Mouse (Mus musculus) mouse embryonic stem cell (cell line): Measurements from ENCODE around the gene Gm20388.

Experiments used
- in situ Hi-C, 2 experiments: fragments of 300-500 bp; cut with MboI; formaldehyde crosslinking; loops; 1 replicate in 1 of 2; 3 replicates in 1 of 2; pipeline ENCODE4 v1.14.3; 2019 to 2020; ENCODE audit warnings: low sequenced_read_pairs in 2 of 2, low pct_unique_long_range_greater_than_20kb in 1 of 2, mixed read lengths in 1 of 2; ENCODE audit not compliant: unreplicated experiment in 1 of 2

The Gm20388 gene

DNA sequence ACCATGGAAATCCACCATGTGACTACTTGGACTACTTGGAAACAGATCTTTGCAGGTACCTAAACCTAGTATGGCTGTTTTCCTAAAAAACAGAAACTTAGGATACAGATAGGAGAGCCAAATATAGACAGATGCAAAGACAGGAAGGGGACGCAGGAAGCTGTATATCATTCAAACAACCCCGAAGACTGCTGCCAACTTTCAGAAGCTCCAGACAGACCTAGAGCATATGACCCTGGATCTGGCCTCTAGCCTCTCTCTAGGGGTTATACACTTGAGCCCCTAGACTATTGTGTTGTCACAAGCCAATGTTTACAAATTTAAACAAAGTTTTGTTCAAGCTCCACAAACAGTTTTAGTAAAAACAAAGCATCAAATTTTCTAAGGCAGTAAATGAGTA is 3050.8 kb downstream of the Gm20388 start:
- in situ Hi-C loops = no loop called here

DNA sequence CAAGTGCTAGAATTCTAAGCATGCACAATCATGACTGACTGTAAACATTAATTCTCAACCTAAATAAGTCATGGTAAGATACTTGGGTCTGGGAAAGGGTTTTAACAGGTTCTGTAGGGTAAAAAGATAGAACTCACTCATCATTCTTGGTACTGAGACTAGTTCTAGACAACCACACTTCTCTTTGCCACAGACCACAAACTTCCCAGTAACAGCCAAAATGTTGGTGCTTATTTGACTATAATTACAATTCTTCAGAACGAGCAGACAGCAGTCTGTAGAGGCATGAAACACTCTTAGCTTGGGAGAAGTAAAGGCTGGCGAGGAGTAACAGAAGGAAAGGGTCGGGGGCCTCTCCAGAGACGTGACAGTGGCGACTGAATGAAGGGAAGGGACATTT is 3051.4 kb downstream of the Gm20388 start:
- in situ Hi-C loops = no loop called here

GRCm38 (mm10) chr8:122966638-122967037 is 3056.0 kb downstream of the Gm20388 start:
- in situ Hi-C loops = no loop called here

GRCm38 (mm10) chr8:122968145-122968544 is 3057.5 kb downstream of the Gm20388 start:
- in situ Hi-C loops = no loop called here

GRCm38 (mm10) chr8:122969964-122970620 is 3059.5 kb downstream of the Gm20388 start:
- in situ Hi-C loops = no loop called here

GRCm38 (mm10) chr8:122976046-122976445 is 3065.4 kb downstream of the Gm20388 start:
- in situ Hi-C loops = no loop called here

DNA sequence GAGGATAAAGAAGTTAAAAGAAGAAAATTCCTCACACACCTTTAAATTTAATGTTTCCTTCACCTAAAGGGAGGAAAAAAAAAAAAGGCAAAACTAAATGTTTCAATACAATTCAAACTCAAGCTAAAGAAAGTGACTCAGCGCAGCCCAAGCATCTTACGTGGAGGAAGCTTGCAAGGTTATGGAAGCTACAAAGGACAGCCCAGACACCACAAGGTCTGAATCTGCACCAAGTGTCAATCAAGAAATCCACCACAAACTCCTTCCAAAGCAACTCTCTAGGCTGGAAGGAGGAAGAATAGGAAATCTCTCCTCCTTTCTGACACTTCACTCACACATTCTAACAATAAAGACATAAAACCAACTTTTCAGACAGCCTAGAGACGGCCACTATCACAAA is 3068.8 kb downstream of the Gm20388 start:
- in situ Hi-C loops = no loop called here

GRCm38 (mm10) chr8:122979865-122980509 is 3069.3 kb downstream of the Gm20388 start:
- in situ Hi-C loops = no loop called here

- in situ Hi-C loops = no loop called here
Measured at GRCm38 (mm10) chr8:122981646-122982045, 3071.0 kb downstream of the Gm20388 start.

GRCm38 (mm10) chr8:122983178-122983942 is 3072.7 kb downstream of the Gm20388 start:
- in situ Hi-C loops = no loop called here

DNA sequence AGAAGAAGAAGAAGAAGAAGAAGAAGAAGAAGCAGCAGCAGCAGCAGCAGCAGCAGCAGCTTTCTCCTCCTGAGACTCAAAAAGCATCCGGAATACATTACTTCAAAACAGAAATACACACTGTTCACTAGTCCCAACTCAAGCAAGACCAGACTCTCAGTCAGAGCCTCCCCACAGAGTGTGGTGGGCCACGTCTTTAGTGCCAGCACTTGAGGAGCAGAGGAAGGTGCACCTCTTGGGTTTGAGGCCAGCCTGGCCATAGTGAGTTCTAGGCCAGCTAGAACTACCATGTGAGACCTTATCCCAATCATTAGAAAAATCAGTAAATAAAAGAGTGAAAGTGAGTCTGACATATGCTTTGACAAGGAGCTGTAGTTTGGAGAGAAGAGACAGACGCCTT is 3073.5 kb downstream of the Gm20388 start:
- in situ Hi-C loops = no loop called here

DNA sequence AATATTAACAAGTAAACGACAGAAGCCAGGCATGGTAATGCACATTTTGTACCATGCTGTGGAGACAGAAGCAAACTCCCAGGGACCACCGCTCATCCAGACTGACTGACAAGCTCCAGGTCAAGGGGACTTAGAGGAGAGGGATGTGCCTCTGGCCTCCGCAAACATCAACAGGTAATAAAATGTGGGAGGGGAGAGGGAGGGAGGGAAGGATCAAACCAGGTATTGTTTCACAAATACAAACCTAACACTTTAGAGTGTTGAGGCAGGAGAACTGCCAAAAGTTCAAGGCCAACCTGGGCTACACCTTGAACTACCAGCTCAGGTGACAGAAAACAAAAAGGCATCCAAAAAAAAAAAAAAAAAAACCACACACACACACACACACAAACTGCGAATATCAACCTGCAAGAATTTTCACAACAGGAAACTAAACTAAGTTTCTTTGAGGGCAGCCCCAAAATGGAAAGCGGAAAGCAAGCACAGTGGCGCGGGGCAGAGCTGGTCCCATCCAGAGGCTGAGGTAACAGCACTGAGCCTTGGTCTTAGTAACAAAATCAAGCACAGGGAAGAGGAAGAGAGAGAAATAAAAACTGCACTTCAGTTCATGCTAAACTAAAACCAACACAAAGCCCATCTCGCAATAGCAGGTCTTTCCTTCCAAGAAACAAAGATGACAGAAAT is 3076.0 kb downstream of the Gm20388 start:
- in situ Hi-C loops = no loop called here

DNA sequence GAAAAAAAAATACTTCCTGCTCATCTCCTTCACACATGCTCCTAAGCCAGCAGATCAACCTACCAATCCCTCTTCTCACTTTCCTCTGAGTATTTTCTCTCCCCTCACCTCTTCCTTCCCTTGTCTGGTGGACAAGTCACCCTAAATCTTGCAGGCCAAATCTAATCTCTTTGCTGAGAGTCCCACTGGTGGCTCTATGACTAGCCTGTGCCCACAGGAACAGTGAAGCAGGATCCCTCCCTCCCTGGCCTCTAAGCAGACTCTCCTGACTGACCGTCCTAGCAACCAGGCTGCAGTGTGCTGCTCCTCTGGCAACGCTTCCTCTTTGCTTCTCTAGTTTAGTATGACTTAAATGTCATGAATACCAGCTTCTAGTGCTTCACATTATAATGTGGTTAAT is 3076.6 kb downstream of the Gm20388 start:
- in situ Hi-C loops = no loop called here

DNA sequence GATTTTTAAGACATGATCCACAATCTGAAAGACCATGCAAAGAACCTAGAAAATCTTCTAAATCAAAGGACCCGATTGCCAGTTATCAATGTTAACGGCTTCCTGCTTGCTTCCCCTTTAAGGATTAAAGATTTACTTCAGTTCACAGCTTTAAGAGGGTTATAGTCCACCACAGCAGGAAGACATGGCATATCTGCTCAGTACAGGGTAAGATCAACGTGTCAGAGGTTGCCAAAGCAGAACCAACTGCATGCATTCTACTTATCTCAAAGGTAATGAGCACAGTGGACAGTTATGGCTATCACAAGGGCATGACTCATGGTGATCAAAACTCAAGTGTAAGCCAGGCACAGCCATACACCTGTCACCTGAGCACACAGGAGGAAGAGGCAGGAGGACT is 3078.3 kb downstream of the Gm20388 start:
- in situ Hi-C loops = no loop called here

DNA sequence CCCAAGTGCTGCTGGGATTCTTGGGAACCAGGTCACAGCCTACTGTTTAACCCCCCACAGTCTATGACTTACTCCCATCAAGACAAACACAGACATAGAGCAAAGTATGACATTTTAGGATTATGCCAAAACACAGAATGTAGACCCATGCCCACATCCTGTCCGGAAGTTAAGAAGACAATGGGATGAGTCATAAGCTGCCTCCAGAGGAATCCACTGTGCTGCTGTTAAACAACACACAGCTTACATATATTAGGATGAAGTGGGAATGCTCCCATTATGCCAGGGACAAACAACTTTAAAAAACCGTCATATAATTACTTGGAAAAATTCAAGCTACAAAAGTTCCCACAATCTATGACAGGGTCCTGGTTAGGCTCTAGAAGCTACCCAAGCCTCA is 3079.3 kb downstream of the Gm20388 start:
- in situ Hi-C loops = no loop called here

DNA sequence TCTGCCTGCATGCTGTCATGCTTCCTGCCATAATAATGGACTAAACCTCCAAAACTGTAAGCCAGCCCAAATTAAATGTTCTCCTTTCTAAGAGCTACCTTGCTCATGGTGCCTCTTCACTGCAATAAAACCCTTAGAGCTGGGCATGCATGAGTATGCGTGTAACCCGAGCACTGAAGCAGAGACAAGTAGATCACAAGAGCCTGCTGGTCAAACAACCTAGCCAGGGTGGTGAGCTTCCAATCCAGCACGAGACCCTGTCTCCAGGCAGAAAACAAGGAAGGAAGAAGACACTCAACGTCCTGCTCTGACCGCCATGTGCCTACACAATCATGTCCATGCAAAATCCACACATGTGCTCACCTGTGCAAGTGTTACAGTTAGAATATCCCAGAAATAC is 3080.7 kb downstream of the Gm20388 start:
- in situ Hi-C loops = no loop called here

DNA sequence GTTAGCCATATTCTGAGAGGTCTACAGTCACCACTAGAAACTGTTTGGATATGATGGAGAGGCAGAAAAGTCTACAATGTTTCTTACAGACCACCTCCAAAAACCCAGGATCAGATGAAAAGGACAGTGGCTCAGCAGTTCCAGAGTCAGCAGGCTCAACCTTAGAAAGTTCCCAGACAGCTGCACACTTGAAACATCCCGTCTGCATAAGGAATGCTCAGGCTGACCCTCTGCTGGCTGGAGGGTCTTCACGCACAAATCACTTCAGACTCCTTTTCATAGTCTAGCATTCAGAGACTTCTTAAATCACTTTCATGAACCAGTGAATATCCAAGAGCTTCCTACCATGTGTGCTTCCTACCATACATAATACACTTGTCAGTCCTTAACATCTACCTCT is 3081.7 kb downstream of the Gm20388 start:
- in situ Hi-C loops = no loop called here

- in situ Hi-C loops = no loop called here
Measured at GRCm38 (mm10) chr8:122993031-122993430, 3082.4 kb downstream of the Gm20388 start.

- in situ Hi-C loops = no loop called here
Measured at GRCm38 (mm10) chr8:122993740-122994139, 3083.1 kb downstream of the Gm20388 start.
